Mouse (Mus musculus) ES-Bruce4 (cell line): ENCODE data around the gene Gm3336.

Experiments
- CTCF ChIP-seq: IDR thresholded peaks from one replicate; pipeline ENCODE4 v1.8.1; 2011; ENCODE audit warnings: low read depth, low read length
- POLR2A ChIP-seq: IDR thresholded peaks from one replicate; pipeline ENCODE4 v1.8.1; 2011; ENCODE audit warnings: low read length; ENCODE audit not compliant: insufficient read depth

- TF ChIP-seq CTCF (no peak), POLR2A (no peak)
Observed at GRCm38 (mm10) chr8:70679404-70679803, 38.9 kb upstream of the Gm3336 start.
